Mouse (Mus musculus): ENCODE measurements around the gene 6330409D20Rik.

Gene 6330409D20Rik

DNA sequence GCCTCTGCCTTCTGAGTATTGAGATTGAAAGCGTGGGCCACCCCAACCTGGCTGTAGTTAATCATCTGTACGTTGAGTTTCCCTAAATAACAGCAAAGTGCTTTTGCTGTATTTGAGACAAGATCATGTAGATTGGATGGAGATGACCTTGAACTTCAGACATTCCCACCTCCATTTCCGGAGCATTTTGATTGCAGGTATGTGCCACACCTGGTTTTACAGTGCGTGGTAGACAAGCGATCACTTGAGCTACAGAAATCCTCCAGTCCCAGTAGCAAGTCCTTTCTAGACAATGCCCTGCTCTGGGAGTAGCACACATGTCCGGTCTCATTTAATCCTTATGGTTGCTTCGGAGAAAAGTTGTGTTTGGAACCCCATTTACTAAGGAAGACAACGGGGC, 37.8 kb downstream of the 6330409D20Rik start:
- no peak for DNase-seq (ENCODE audit: low spot score in 2 of 2)

DNA sequence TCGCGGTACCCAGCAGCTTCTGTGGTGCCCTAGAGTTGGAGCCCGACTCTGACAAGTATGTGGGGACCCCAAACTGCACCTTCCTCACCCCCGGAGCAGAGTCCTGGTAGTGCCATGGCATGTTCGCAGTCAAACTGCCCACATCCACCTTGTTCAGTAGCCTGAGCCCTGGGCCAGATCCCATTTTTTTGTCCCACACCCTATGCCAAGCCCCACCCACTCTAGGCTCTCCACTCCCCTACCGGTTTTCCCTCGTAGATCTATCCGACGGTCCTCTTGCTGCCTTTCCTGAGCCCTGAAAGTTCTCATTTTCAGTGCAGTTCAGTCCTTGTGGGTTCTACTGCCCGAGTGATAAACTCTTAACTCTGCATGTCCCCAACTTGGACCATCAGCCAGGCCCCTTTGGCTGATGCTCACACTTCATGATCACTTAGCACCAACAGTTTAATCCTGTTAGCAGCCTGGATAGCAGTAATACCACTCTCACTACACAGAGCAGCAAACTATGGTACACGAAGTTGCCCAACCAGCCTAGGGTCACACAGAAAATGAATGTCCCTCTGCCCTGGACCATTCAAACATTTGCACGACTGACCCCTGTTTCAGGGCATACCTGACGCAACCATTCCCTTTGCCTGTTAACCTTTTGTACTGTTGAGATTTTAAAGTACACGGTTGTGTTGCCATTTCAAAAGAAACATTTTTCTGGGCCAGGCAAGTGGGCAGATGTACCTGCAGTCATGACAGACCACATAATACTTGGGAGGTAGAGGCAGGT, 39.7 kb downstream of the 6330409D20Rik start:
- DNase-seq (ENCODE audit: low spot score in 2 of 2) = no peak

DNA sequence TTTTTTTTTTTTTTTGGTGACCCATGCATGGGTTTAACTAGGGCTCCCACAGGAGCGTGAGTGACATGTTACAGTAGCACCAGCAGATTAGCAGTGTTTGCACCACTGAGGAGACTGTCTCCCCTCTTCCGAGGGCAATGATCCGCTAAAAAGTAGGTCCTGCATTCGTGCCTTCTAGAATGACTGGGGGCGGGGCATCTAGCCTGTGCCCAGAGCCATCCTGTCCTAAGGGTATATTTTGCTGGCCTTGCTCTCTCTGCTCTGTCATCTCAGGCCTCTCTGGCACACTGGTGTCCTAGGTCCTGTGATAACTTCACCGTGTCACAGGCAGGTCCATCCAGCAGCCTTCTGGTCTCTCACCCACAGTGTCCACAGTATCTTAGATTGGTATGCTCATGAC, 41.1 kb downstream of the 6330409D20Rik start:
- DNase-seq (ENCODE audit: low spot score in 2 of 2) = no peak

DNA sequence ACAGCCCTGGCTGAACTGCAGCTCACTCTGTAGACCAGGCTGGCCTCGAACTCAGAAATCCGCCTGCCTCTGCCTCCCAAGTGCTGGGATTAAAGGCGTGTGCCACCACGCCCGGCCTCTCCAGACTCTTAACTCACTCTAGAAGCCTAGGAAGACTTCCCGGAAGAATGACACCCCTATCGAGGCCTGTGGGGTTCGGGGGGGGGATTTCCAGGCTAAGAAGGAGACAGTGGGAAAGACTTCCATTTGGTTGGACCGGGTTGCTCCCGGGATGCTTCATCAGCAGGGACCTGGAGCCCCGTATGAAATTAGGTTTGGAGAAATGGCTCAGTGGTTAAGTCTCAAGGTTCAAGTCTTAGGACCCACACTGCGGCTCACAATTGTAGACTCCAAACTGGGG, 46.1 kb downstream of the 6330409D20Rik start:
- DNase-seq (ENCODE audit: low spot score in 2 of 2) = no peak

DNA sequence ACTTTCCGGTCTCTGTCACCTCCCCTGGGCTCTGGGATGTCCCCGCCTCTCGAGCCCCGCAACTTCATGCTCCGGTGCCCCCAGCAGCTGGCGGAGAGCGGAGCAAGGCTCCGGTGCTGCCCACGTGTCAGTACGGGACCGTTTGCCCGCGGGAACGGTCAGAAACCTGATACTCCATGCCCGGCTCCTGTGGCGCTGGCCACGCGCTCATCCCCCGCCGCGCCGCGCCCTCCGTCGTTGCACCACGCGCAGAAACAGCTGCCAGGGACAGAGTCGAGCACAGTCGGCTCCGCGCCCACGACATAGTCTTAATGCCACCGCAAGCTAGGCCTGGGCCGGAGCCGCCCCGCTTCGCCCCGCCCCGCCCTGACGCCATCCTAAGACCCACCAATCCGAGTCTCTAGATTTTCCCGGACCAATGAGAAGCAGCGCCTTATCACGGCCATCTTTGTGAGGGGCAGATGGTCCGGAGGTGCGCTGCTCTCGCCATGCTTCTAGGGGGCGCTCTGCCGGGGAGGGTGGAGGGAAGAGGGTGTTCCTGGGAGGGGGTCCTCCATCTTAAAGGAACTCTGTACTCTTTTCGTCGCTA, 46.9 kb downstream of the 6330409D20Rik start:
- DNase-seq (ENCODE audit: low spot score in 2 of 2) = peak; percentile 91 to 96

DNA sequence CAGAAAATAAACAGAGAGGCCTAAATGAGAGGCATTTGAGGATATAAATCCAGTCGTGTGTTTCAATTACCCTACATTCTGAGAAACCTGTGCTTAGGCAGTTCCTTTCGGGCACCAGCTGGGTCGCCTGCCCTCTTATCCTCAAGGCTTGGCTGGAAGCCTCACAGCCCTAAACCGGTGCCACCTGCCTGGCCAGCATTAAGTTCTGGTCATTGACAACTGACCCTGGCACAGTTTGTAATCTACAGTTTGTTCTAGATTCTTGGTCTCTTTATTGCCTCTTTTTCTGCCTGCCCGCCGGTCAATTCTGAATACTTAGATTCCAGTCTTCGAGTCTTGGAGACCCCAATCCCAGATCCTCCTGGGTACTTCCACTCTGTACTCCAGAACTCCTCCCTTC, 47.5 kb downstream of the 6330409D20Rik start:
- no peak for DNase-seq (ENCODE audit: low spot score in 2 of 2)

DNA sequence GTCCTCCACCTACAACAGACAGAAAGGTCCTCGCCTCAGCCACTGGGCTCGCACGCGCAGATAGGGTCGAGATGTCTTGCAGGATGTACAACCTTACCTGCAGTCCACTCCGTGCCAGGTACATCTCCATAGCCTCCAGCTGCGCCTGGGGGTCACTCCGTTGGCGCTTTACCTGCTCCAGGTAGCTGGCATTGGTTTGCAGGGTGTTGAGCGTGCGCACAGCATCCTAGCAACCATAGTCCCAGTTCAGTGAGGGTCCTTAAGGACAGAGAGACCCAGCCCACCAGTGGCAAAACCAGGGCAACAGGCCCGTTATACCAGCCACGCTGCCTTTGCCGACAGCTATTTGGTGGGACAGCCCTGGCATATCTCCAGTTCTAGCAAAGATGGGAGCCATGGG, 48.3 kb downstream of the 6330409D20Rik start:
- no peak for DNase-seq (ENCODE audit: low spot score in 2 of 2)

DNA sequence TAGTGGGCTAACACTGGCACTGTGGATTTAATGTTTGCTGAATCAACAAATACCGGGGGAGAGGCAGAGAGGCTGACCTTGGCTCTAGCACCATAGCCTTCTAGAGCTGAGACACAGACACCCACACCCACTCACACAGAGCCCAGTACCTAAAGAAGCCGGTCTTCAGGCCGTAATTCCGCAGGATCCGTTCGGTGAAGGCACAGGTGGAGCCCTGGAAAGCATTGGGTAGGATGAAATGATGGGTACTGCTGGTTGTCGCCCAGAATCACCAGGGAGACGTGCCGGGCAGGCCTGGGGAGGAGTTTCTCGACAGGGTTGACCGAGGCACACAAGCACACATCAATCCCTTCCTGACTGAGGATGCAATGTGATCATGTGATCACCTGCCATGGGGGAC, 49.8 kb downstream of the 6330409D20Rik start:
- no peak for DNase-seq (ENCODE audit: low spot score in 2 of 2)

DNA sequence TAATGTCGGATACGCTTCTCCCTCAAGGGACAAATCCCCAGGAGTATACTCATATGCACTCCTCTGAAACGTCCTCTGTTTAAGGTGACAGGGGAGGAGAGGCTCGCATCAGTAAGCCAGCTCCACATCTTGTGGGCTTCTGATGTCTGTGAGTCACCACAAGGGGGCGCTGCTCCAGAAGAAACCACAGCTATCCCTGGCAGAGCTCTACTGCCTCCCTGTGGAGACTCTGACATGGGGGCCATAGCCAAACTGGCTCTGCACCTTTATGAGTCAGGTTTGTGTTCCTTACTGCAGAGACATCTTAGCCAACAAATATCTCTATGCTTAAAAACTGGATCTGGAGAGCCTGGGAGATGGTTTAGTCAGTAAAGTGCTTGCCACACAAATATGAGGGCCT, 51.4 kb downstream of the 6330409D20Rik start:
- peak; percentile 83 to 90 for DNase-seq (ENCODE audit: low spot score in 2 of 2)

DNA sequence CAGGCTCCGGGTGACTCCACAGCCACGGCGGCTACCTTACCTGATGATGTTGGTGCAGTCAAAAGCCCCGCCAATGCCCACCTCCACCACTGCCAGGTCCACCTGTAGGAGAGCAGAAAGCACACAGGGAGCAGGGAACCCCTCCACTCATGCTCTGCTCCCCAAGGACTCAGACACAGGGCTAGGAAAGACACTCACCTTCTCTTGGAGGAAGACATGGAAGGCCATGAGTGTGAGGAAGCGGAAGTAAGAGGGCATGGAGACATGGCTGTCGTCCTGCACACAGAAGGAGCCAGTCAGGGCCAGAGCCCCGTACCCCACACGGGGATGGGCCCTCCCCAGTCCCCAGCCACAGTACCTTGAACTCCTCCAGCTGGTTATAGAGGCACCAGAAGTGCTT, 53.3 kb downstream of the 6330409D20Rik start:
- no peak for DNase-seq (ENCODE audit: low spot score in 2 of 2)

DNA sequence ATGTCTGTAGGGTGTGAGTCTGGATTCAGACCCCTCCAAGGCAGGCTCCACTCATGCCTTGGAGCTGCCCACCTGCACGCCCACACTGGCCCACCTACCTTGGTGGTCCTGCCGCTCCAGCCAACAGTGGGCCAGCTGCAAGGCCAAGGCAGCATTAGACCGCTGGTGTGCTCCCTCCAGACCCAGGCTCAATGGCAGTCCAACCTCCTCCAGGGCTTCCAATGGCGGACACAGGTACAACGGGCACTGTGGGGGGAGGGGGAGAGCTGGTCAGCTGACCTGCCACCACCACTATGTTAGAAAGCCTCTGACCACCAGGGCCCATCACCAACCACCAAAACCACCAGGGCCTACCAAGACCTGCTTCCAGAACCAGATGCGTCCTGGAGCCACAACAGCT, 54.2 kb downstream of the 6330409D20Rik start:
- DNase-seq (ENCODE audit: low spot score in 2 of 2) = no peak

DNA sequence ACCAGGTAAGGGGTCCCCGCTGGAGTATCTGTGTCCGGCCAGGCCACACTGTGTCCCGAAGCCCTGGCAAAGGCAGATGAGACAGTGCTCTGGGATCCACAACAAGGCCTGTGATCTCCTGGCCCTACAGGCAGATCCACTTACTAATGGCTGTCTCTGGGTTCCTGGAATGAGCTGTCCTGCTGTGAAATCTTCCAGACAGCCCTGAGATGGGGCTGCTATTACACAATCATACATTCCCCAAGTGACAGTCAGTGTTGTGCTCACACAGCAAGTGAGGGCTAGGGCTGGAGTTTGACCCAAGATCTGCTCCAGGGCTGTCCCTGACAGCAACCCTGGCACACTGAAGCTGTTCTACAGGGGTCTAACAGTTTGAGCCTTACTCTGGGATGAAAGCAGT, 55.0 kb downstream of the 6330409D20Rik start:
- DNase-seq (ENCODE audit: low spot score in 2 of 2) = no peak

DNA sequence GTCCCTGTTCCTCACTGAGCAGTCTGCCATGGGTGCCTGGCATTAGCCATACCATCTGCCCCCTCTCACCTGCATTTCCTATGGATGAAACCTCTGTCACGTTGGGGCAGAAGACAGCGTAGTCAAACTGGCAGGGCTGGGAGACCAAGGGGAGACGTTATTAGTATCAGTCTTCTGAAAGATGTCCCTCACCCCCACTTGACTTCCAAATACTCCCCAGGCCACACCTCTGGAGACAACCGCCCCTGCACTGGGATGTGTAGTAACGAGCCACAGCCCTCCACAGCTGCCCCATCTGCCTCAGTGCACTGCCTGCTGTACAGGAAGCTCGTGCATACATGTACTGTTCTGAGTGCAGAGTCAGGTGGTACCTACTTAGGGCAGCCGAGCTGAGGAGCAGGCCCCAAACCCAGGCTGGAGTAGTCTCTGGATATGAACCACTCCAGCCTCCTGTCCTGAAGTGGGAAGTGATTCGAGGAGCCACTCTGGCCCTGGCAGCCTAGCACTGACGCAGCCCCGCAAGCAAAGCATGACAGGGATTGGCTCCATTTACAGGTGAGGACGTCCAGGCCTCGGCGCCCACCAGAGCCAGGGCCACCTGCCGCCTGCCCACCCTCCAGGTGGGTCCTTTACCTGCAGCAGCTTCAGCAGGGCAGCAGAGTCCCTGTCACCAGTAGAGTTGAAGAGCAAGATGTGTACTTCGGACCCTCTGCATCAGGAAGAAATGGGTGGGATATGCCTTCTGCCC, 56.0 kb downstream of the 6330409D20Rik start:
- DNase-seq (ENCODE audit: low spot score in 2 of 2) = no peak

DNA sequence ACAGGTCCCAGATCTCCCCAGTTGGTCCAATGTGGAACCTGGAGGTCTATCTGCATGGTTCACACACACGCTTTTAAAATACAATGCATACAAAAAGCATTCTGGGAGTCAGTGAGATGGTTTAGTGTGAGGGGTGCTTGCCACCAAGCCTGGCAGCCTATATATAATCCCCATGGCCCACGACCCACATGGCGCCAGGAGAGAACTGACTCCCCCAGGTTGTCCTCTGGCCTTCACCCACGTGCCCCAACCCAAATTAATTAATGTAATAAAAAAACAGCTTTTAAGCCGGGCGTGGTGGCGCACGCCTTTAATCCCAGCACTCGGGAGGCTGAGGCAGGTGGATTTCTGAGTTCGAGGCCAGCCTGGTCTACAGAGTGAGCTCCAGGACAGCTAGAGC, 57.1 kb downstream of the 6330409D20Rik start:
- no peak for DNase-seq (ENCODE audit: low spot score in 2 of 2)

DNA sequence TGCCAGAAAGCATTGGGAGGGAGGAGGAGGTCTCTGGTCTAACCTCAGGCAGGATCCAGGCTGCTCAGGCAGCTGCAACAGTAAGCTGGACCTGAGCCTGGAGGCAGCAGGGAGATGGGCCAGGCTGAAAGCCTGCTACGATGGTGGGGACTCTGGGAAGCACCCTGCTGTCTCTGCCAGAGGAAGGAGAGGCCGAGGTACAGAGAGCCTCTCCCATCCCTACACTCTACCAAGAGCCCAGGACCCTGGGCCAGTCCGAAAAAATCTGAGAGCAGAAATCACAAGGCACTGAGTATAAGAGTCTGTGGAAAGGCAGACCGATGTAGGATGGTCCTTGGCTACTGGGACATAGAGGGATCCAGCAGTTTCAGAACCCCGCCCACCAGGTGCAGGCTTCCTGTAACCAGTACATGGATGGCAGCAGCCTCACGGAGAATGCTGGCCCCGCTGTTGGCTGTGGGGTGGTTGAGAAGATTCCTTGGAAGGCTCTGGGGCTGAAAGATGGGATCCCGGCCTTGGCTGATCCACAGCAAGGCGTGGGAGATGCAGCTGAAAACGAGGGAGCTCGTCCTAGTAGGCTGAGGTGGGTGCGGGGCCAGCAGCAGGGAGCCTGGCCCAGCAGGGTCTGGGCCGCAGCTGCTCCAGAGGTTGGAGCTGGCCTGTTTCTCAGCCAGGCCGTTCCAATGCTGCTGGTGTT, 57.9 kb downstream of the 6330409D20Rik start:
- DNase-seq (ENCODE audit: low spot score in 2 of 2) = no peak

Data from cerebellum, postnatal 4 days (tissue).